Mouse (Mus musculus): ENCODE data around the gene Ubr4. TPM values are rescaled to one million over a fixed set of nuclear protein-coding genes. Genes with fewer than 3 reads are reported as not detected.

Ubr4 gene
- total and polyA plus RNA-seq, 3 experiments: 81.9 to 270 (median 177) TPM

DNA sequence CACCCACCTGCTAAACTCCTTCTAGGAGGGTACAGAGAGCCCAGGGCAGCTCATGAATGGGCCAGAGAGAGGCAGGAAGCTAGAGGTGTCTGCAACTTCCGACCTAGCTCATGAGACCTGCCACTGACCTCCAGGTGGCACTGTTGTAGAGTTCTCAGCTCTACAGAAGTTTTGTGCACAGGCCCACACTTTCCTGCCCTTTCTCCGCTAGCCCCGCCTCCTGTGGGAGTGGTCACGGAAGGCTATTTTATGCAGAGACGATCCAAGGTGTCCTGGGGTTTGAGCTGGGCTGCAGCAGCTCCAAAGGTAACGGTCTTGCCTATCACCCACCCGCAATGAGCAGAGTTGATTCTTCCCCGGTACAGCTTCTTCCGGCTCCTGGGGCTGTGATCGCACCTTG is 21.8 kb upstream of the Ubr4 start:
- Histone ChIP-seq H3K4me3 (ENCODE audit: control insufficient read depth in 1 of 2, insufficient read depth in 1 of 2, low read depth in 2 of 2, low read length in 2 of 2) (peak overlapping the region; percentile 19 to 20; a peak in 3 of 4 replicates), H3K9me3 (replicated peaks; ENCODE audit: insufficient read depth, low read length) (no peaks in the 10 kb centered on the region), H3K27me3 (ENCODE audit: control insufficient read depth in 1 of 2, insufficient read depth in 2 of 2, low read length in 2 of 2) (no peaks in the 10 kb centered on the region), H3K79me2 (ENCODE audit: control insufficient read depth, insufficient read depth, low read length, poor library complexity) (no peaks in the 10 kb centered on the region), H3K27ac (ENCODE audit: control insufficient read depth, low read depth, low read length) (peak overlapping the region; percentile 69), H3K4me1 (ENCODE audit: control insufficient read depth in 1 of 2, insufficient read depth in 2 of 2, low read length in 2 of 2) (peaks cover 0 to 15% of the 10 kb centered on the region in 2 experiments; a peak in 3 of 4 replicates), H3K36me3 (ENCODE audit: control insufficient read depth in 1 of 2, insufficient read depth in 2 of 2, low read length in 2 of 2) (peaks cover 0 to 10% of the 10 kb centered on the region in 2 experiments; a peak in 2 of 4 replicates), H3K9ac (ENCODE audit: control insufficient read depth, low read depth, low read length, poor library complexity, severe bottlenecking) (peak overlapping the region; percentile 40)
- DNase-seq (ENCODE audit: low read depth, low spot score): peak; percentile 79
- TF ChIP-seq TAL1 (IDR thresholded peaks at IDR 0.05; ENCODE audit: low read length): no peak
- no peak for TF ChIP-seq USF2 (IDR thresholded peaks at IDR 0.05; ENCODE audit: borderline replicate concordance in 1 of 2, insufficient read depth in 1 of 2, low read depth in 1 of 2, low read length in 2 of 2)
- TF ChIP-seq POLR2AphosphoS5 (IDR thresholded peaks at IDR 0.05; ENCODE audit: borderline replicate concordance, low read depth, low read length): no peak
- TF ChIP-seq ZMIZ1 (IDR thresholded peaks at IDR 0.05; ENCODE audit: low read depth, low read length): no peak
- no peak for TF ChIP-seq TCF12 (IDR thresholded peaks at IDR 0.05; ENCODE audit: low read depth, low read length)
- TF ChIP-seq UBTF (IDR thresholded peaks at IDR 0.05; ENCODE audit: borderline replicate concordance, insufficient read depth, low read depth, low read length): no peak
- TF ChIP-seq JUND (IDR thresholded peaks at IDR 0.05; ENCODE audit: low read depth, low read length): no peak
- TF ChIP-seq EP300 (IDR thresholded peaks at IDR 0.05; ENCODE audit: low read depth in 1 of 2, low read length in 2 of 2): no peak
- 0 out of 2 replicates have a peak, but pooled peaks have one; percentile 13 for TF ChIP-seq ZC3H11A (IDR thresholded peaks at IDR 0.05; ENCODE audit: low read depth, low read length)
- TF ChIP-seq GABPA (IDR thresholded peaks at IDR 0.05; ENCODE audit: low read depth, low read length): no peak
- no peak for TF ChIP-seq MXI1 (IDR thresholded peaks at IDR 0.05; ENCODE audit: low read depth, low read length)
- no peak for TF ChIP-seq NRF1 (IDR thresholded peaks at IDR 0.05; ENCODE audit: insufficient read depth, low read depth, low read length, poor library complexity, severe bottlenecking)
- TF ChIP-seq RCOR1 (IDR thresholded peaks at IDR 0.05; ENCODE audit: low read depth, low read length): no peak
- TF ChIP-seq CTCF (IDR thresholded peaks at IDR 0.05 in 2 of 3, conservative IDR thresholded peaks at IDR 0.05 in 1 of 3; ENCODE audit: control insufficient read depth in 1 of 3, insufficient read depth in 1 of 3, low read depth in 2 of 3, low read length in 3 of 3, poor library complexity in 1 of 3, severe bottlenecking in 1 of 3): peak; percentile 8 to 55 (median 38); a peak in 3 of 6 replicates
- no peak for TF ChIP-seq MYB (IDR thresholded peaks at IDR 0.05; ENCODE audit: low read depth, low read length)
- no peak for TF ChIP-seq E2F4 (IDR thresholded peaks at IDR 0.05; ENCODE audit: borderline replicate concordance, low read depth, low read length)
- no peak for TF ChIP-seq MAFK (IDR thresholded peaks at IDR 0.05; ENCODE audit: borderline replicate concordance, low read depth, low read length)
- TF ChIP-seq MYC (IDR thresholded peaks at IDR 0.05; ENCODE audit: low read depth, low read length): no peak
- TF ChIP-seq POLR2A (IDR thresholded peaks at IDR 0.05; ENCODE audit: control insufficient read depth in 1 of 2, insufficient read depth in 1 of 2, low read depth in 1 of 2, low read length in 2 of 2, poor library complexity in 1 of 2): 0 out of 4 replicates have a peak, but pooled peaks of 1 of the 2 experiments have one; percentile 22
- TF ChIP-seq MAZ (IDR thresholded peaks at IDR 0.05; ENCODE audit: low read depth, low read length): no peak
- no peak for TF ChIP-seq CHD2 (IDR thresholded peaks at IDR 0.05; ENCODE audit: low read length)
- no peak for TF ChIP-seq MAX (IDR thresholded peaks at IDR 0.05; ENCODE audit: low read length)
- no peak for TF ChIP-seq CHD1 (IDR thresholded peaks at IDR 0.05; ENCODE audit: low read depth, low read length)
- no peak; the same call in 1 of the 2 replicates for TF ChIP-seq HCFC1 (IDR thresholded peaks at IDR 0.05; ENCODE audit: low read depth, low read length)
- no peak for TF ChIP-seq USF1 (IDR thresholded peaks at IDR 0.05; ENCODE audit: low read depth, low read length)
- no peak for TF ChIP-seq ZKSCAN1 (IDR thresholded peaks at IDR 0.05; ENCODE audit: low read depth, low read length)
- 0 out of 2 replicates have a peak, but pooled peaks have one; percentile 31 for TF ChIP-seq ELF1 (IDR thresholded peaks at IDR 0.05; ENCODE audit: low read depth, low read length)
- TF ChIP-seq POLR2AphosphoS2 (IDR thresholded peaks at IDR 0.05; ENCODE audit: low read length): no peak
- no peak for TF ChIP-seq MEF2A (IDR thresholded peaks at IDR 0.05; ENCODE audit: extremely low read depth, insufficient replicate concordance, low read depth, low read length, poor library complexity, severe bottlenecking)
- TF ChIP-seq ETS1 (IDR thresholded peaks at IDR 0.05; ENCODE audit: low read depth, low read length): no peak
- TF ChIP-seq ZNF384 (IDR thresholded peaks at IDR 0.05; ENCODE audit: low read depth, low read length): no peak
- TF ChIP-seq TBP (IDR thresholded peaks at IDR 0.05; ENCODE audit: low read depth, low read length): no peak
- TF ChIP-seq KAT2A (conservative IDR thresholded peaks at IDR 0.05; ENCODE audit: low read depth, low read length): no peak
- TF ChIP-seq GATA1 (IDR thresholded peaks at IDR 0.05; ENCODE audit: low read depth, low read length): no peak
- TF ChIP-seq SIN3A (IDR thresholded peaks at IDR 0.05; ENCODE audit: low read length): no peak
- TF ChIP-seq SMC3 (IDR thresholded peaks at IDR 0.05; ENCODE audit: low read depth, low read length): peak; percentile 45
- TF ChIP-seq RAD21 (IDR thresholded peaks at IDR 0.05; ENCODE audit: low read depth, low read length): peak; percentile 43
- no peak for TF ChIP-seq NELFE (IDR thresholded peaks at IDR 0.05; ENCODE audit: low read depth, low read length)

Measured in MEL (cell line).